Mouse (Mus musculus) forebrain, embryonic 15.5 days (tissue): ENCODE results near the gene Ipo7. TPM values are rescaled to one million over a fixed set of nuclear protein-coding genes. Genes with fewer than 3 reads are reported as not detected.
"Not testable (repeated sequence)": the region's sequence is repeated elsewhere in the genome, so short reads cannot be mapped to it uniquely, and the experiment has no call there.

ENCODE experiments used
- ATAC-seq: fragments of 200-750 bp; cut with Nextera tagmentation; replicated peaks from 2 replicates; pipeline ENCODE4 v1.8.0; 2017; ENCODE audit warnings: mild to moderate bottlenecking, moderate TSS enrichment, moderate library complexity
- H3K27ac ChIP-seq: fragments of 300-500 bp; sonication (generic); replicated peaks from 2 replicates; pipeline ENCODE4 v1.5.1; 2015; ENCODE audit warnings: mild to moderate bottlenecking, inconsistent platforms
- H3K27me3 ChIP-seq: fragments of 300-500 bp; sonication (generic); 2 replicates; pipeline ENCODE4 v1.6.1; 2015; ENCODE audit warnings: inconsistent platforms
- H3K36me3 ChIP-seq: fragments of 300-500 bp; sonication (generic); 2 replicates; pipeline ENCODE4 v1.6.1; 2015; ENCODE audit warnings: mild to moderate bottlenecking, inconsistent platforms
- H3K4me1 ChIP-seq: fragments of 300-500 bp; sonication (generic); 2 replicates; pipeline ENCODE4 v1.6.1; 2015; ENCODE audit warnings: inconsistent platforms
- H3K4me2 ChIP-seq: fragments of 300-500 bp; sonication (generic); replicated peaks from 2 replicates; pipeline ENCODE4 v1.6.1; 2015; ENCODE audit warnings: mild to moderate bottlenecking, inconsistent platforms
- H3K4me3 ChIP-seq: fragments of 300-500 bp; sonication (generic); 2 replicates; pipeline ENCODE4 v1.5.1; 2015; ENCODE audit warnings: mild to moderate bottlenecking, inconsistent platforms
- H3K9ac ChIP-seq: fragments of 300-500 bp; sonication (generic); replicated peaks from 2 replicates; pipeline ENCODE4 v1.6.1; 2015; ENCODE audit warnings: mild to moderate bottlenecking, inconsistent platforms
- H3K9me3 ChIP-seq: fragments of 300-500 bp; sonication (generic); 2 replicates; pipeline ENCODE4 v1.6.1; 2016; ENCODE audit warnings: inconsistent platforms
- WGBS: fragments of 180-500 bp; shearing (Covaris S2); methylation state at CpG from one replicate; pipeline ENCODE4 v1.1.7; 2015; ENCODE audit warnings: mixed read lengths; 5-methylcytosine and 5-hydroxymethylcytosine counted together
- polyA plus RNA-seq: library from polyadenylated mRNA; unstranded; fragments of >200 nt; fragmentation: Nextera tagmentation; extraction: Ambion mirVana; gene quantifications from 2 replicates; pipeline ENCODE4 v1.2.1, GENCODE M21; 2015

Ipo7 gene
- polyA plus RNA-seq, 1 experiment from 2014 or later = 46.4 TPM

DNA sequence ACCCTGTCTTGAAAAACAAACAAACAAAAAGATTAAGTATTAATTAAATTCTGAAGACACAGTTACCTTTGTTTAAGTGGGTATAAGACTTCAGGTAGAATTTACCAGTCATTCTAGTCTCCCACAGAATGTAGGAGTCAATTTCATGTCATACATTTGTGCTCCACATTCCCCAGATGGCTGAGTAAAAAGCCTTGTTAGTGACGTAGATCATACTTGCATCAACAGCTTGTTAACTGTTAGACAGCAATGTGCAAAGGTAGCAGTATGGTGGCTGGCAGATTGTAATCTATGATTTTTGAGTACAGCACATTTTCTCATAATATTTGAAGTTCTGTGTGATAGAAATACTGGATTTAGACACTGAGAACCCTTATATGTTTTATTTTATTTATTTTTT, 10.8 kb downstream of the Ipo7 start:
- H3K4me1 ChIP-seq = no peaks in the 10 kb centered on the region
- H3K9ac ChIP-seq = no peak overlapping the region
- no peaks in the 10 kb centered on the region for H3K9me3 ChIP-seq
- H3K27ac ChIP-seq = no peak overlapping the region
- 57% methylated on average over 1 of the region's 1 CpGs for WGBS
- ATAC-seq = no peak
- no peaks in the 10 kb centered on the region for H3K27me3 ChIP-seq
- peaks cover 35% of the 10 kb centered on the region for H3K36me3 ChIP-seq
- no peak overlapping the region for H3K4me3 ChIP-seq
- no peak overlapping the region for H3K4me2 ChIP-seq

DNA sequence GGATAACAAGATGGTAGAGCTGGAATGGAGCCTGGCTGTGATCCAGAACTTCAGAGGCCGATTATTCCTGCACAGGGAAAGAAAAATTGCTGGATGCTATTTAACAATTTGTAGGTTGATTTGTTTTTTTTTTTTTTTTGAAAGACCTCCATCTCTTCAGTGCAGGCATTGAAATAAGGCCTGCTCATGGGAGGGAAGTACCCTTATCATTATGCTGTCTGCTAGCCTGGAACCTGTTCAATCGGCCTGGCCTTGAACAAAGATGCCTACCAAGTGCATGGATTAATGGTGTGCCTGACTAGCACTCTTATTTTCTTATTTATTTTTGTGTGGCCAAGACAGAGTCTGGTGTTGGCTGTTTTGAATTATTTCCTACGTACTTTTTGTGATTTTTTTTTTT, 12.3 kb downstream of the Ipo7 start:
- no peak overlapping the region for H3K27ac ChIP-seq
- H3K4me2 ChIP-seq = no peak overlapping the region
- WGBS = 70% methylated on average over 3 of the region's 3 CpGs
- no peaks in the 10 kb centered on the region for H3K9me3 ChIP-seq
- no peak overlapping the region for H3K9ac ChIP-seq
- no peaks in the 10 kb centered on the region for H3K27me3 ChIP-seq
- no peak for ATAC-seq
- H3K4me1 ChIP-seq = no peaks in the 10 kb centered on the region
- no peak overlapping the region for H3K4me3 ChIP-seq
- H3K36me3 ChIP-seq = peaks cover 40% of the 10 kb centered on the region

DNA sequence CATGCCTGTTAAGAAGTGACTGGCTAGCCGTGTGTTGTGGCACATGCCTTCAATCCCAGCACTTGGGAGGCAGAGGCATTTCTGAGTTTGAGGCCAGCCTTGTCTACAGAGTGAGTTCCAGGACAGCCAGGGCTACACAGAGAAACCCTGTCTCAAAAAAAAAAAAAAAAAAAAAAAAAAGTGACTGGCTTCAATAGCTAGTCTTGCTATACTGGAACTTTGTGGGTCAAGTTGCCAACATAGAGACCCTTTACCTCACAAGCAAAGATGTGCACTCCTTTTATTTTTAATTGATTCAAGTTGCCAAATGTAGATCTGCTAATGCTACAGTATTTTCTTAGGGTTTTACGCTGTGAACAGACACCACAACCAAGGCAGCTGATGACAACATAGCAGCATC, 39.6 kb downstream of the Ipo7 start:
- not testable (repeated sequence) for H3K9me3 ChIP-seq, H3K4me3 ChIP-seq, H3K27ac ChIP-seq, H3K9ac ChIP-seq, ATAC-seq, H3K4me2 ChIP-seq, H3K27me3 ChIP-seq
- WGBS = 93% methylated on average over 2 of the region's 2 CpGs
- peaks cover 35% of the 10 kb centered on the region for H3K36me3 ChIP-seq
- peaks cover 20% of the 10 kb centered on the region for H3K4me1 ChIP-seq

- Histone ChIP-seq H3K27me3 (no peaks in the 10 kb centered on the region), H3K4me1 (peaks cover 27% of the 10 kb centered on the region), H3K9ac (no peak overlapping the region), H3K4me3 (no peak overlapping the region), H3K9me3 (no peaks in the 10 kb centered on the region), H3K4me2 (no peak overlapping the region), H3K36me3 (peaks cover 22% of the 10 kb centered on the region), H3K27ac (peak overlapping the region; percentile 42; the same call in 1 of the 2 replicates)
- ATAC-seq = no peak
- WGBS = 83% methylated on average over 12 of the region's 12 CpGs
These were observed 41.2 kb downstream of the Ipo7 start for GRCm38 (mm10) chr7:110059092-110059785.

DNA sequence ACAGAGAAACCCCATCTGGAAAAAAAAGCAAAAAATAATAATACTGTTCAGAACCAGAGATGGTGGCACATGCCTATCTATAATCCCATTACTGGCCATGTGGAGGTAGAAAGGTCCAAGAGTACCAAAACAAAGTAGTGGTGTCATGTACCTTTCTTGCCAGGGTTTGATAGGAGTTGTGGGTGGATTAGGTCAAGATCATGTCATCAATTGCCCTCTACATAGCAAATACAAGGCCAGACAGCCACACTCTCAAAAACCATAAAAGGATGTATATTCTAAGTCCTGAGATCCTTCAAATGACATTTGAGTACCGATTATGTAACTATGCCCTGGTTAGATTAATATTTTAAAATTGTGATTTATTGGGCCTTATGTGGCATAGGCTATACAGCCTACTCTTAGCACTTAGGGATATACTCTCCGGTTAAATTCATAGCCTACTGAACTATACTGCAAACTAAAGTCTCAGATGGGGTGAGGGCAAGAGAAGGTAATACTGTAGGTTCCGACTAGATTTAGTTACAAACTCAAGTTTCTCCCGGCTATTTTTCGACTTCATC, 42.1 kb downstream of the Ipo7 start:
- Histone ChIP-seq H3K4me1 (peaks cover 27% of the 10 kb centered on the region), H3K4me2 (peak overlapping the region; percentile 54), H3K27ac (peak overlapping the region; percentile 98), H3K9me3 (no peaks in the 10 kb centered on the region), H3K36me3 (peaks cover 13% of the 10 kb centered on the region), H3K9ac (peak overlapping the region; percentile 84), H3K27me3 (no peaks in the 10 kb centered on the region), H3K4me3 (peak overlapping the region; percentile 57)
- no peak for ATAC-seq
- WGBS = 18% methylated on average over 5 of the region's 5 CpGs

- Histone ChIP-seq H3K9ac (peak overlapping the region; percentile 84), H3K4me3 (peak overlapping the region; percentile 57), H3K36me3 (peaks cover 12% of the 10 kb centered on the region), H3K27me3 (no peaks in the 10 kb centered on the region), H3K4me2 (peak overlapping the region; percentile 54), H3K4me1 (peaks cover 27% of the 10 kb centered on the region), H3K27ac (peak overlapping the region; percentile 98), H3K9me3 (no peaks in the 10 kb centered on the region)
- ATAC-seq = no peak
- under 1% methylated on average over 26 of the region's 26 CpGs for WGBS
These were observed 42.7 kb downstream of the Ipo7 start for GRCm38 (mm10) chr7:110060669-110061198.

DNA sequence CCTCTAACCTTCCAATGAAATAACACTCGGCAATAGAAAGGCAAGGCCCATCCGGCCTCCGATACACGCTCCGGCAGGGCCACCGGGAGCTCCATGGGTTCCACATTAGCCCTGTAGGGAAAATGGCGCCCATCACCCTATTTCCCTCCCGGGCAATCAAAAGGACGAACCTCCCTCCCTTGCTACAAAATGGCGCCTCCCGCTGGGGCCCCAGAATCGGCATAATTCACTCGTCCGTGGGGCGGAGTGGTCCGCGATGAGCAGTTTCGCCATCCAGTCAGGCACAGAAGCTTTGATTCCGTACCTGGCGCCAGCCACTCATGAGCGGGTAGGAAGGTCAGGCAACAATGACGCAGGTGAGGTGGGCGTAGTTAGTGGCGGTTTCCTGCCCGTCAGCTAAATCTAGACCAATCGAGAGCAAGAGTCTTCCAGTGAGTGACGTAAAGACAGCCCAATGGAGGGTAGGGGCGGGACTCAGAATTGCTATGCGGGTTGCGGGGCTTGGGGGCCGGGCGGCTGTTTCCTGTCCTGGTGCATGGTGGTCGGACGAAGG, 43.2 kb downstream of the Ipo7 start, which contains the start of gene Zfp143:
TSS of gene Zfp143 (plus strand) at position 19 of the 553 bp plus-strand sequence.
- peak within 1 kb of the TSS; percentile 100 for H3K27ac ChIP-seq
- peak within 1 kb of the TSS; percentile 57 for H3K4me3 ChIP-seq
- peak; percentile 99 for ATAC-seq
- no peaks in the 10 kb centered on the region for H3K27me3 ChIP-seq
- H3K4me1 ChIP-seq = peaks cover 27% of the 10 kb centered on the region
- H3K4me2 ChIP-seq = peak within 1 kb of the TSS; percentile 54
- WGBS = under 1% methylated on average over 34 of the region's 34 CpGs
- H3K9me3 ChIP-seq = no peaks in the 10 kb centered on the region
- H3K9ac ChIP-seq = peak within 1 kb of the TSS; percentile 97
- peaks cover 10% of the 10 kb centered on the region for H3K36me3 ChIP-seq

GRCm38 (mm10) chr7:110061752-110062273, 43.7 kb downstream of the Ipo7 start:
- H3K4me1 ChIP-seq = peaks cover 27% of the 10 kb centered on the region
- H3K36me3 ChIP-seq = peaks cover 8% of the 10 kb centered on the region; the same call in 1 of the 2 replicates
- peak; percentile 74 for ATAC-seq
- peak overlapping the region; percentile 97 for H3K9ac ChIP-seq
- no peaks in the 10 kb centered on the region for H3K9me3 ChIP-seq
- peak overlapping the region; percentile 100 for H3K27ac ChIP-seq
- H3K4me3 ChIP-seq = peak overlapping the region; percentile 57
- WGBS = under 1% methylated on average over 47 of the region's 48 CpGs
- H3K4me2 ChIP-seq = peak overlapping the region; percentile 47
- H3K27me3 ChIP-seq = no peaks in the 10 kb centered on the region

GRCm38 (mm10) chr7:110063731-110064130, 45.7 kb downstream of the Ipo7 start:
- H3K9me3 ChIP-seq = no peaks in the 10 kb centered on the region
- no peak overlapping the region for H3K9ac ChIP-seq
- H3K27ac ChIP-seq = no peak overlapping the region
- H3K27me3 ChIP-seq = no peaks in the 10 kb centered on the region
- ATAC-seq = no peak
- 98% methylated on average over 9 of the region's 9 CpGs for WGBS
- H3K4me3 ChIP-seq = no peak overlapping the region
- peaks cover 24% of the 10 kb centered on the region for H3K4me1 ChIP-seq
- peaks cover 15% of the 10 kb centered on the region for H3K36me3 ChIP-seq
- no peak overlapping the region for H3K4me2 ChIP-seq

- no peak overlapping the region for H3K4me2 ChIP-seq
- H3K9me3 ChIP-seq = no peaks in the 10 kb centered on the region
- ATAC-seq = no peak
- no peak overlapping the region for H3K27ac ChIP-seq
- H3K9ac ChIP-seq = no peak overlapping the region
- H3K36me3 ChIP-seq = peaks cover 50% of the 10 kb centered on the region
- no peaks in the 10 kb centered on the region for H3K27me3 ChIP-seq
- no peaks in the 10 kb centered on the region; the same call in 1 of the 2 replicates for H3K4me1 ChIP-seq
- H3K4me3 ChIP-seq = no peak overlapping the region
- WGBS = 93% methylated on average over 2 of the region's 2 CpGs
These were observed 51.0 kb downstream of the Ipo7 start for GRCm38 (mm10) chr7:110069070-110069469.

DNA sequence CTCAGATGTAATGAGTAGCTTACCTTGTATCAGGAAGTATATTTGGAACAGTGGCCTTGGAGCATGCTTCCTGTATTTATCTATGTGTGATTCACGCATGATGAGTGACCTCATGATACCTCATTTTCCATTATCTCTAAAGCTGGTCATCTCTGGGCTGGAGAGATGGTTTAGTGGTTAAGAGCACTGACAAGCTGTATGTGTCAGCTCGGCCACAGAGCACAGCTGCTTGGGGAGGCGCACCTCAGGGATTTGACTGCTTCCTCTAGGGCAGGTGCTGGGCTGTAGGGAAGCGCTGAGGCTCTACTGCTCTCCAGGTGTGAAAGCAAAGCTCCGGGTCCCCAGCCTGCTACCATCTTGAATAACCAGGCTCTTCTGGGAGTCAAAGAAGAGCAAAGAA, 60.1 kb downstream of the Ipo7 start:
- H3K4me3 ChIP-seq = no peak overlapping the region
- WGBS = 94% methylated on average over 5 of the region's 5 CpGs
- peaks cover 1% of the 10 kb centered on the region for H3K4me1 ChIP-seq
- no peaks in the 10 kb centered on the region for H3K9me3 ChIP-seq
- no peak for ATAC-seq
- H3K27me3 ChIP-seq = no peaks in the 10 kb centered on the region
- H3K27ac ChIP-seq = no peak overlapping the region
- H3K9ac ChIP-seq = no peak overlapping the region
- no peak overlapping the region for H3K4me2 ChIP-seq
- peaks cover 85% of the 10 kb centered on the region for H3K36me3 ChIP-seq
